Mouse (Mus musculus) T-helper 2 cell (primary cell): ENCODE data around the gene Glmn.

ENCODE experiments used
- in situ Hi-C: fragments of 300-600 bp; cut with MboI, MseI; formaldehyde crosslinking; loops from one replicate; pipeline ENCODE4 v1.15.1; 2025; ENCODE audit warnings: high pct_unique_total_duplicates

Glmn gene

DNA sequence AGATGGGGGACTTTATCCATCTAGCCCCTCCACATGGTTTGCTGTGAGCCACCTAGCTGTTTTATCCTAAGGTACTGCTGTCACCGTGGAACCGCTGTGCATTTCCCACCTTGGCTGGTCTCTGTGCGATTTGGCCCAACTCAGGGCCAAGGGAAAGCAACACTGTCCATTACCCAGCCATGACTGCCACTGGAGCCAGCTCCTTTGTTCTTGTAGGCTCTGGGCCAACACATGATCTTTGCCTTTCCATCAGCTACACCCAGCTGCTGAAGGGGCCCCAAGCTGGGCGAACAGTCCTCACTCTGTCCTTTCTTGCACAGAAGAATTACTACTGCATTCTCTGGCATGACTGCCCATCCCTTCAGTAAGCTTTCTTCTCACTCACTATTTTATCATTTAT lies 79.1 kb downstream of the Glmn start:
- in situ Hi-C loops: no loop called here

DNA sequence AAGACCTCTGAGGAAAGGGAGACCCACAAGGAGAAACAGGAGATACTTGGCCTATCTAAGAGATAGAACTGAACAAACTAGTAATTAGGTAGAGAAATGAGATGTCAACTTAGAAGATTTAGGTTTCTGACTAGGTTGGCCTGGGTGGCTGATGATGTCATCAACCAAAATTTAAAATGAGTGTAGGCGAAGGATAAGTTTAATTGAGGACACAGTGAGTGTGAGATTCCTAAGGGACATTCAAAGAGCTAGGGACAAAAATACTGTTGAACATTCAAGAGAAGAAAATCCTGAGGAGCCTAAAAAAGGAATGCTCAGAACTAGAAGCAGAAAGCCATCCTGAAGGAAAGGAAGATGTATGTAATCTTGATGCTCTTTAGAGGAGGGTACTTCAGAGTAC lies 81.6 kb downstream of the Glmn start:
- in situ Hi-C loops: no loop called here

DNA sequence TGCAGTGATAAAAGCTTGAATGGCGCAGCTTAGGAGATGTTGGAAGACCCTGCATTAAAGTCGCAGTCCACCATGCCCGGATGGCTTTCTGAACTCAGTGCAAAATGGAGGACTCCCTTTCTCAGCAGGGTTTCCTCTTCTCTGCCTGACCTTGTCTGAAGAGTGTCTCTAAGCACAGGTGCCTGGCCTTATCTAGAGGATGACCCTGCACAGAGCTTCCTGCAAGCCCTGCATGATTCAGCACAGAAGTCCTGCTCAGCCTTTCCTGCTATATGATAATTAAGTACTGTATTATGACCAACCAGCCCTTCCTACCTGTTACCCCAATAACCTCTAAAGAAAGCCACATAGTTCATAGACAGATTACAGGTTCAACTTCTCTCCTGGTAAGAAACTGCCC lies 82.2 kb downstream of the Glmn start:
- in situ Hi-C loops: no loop called here

DNA sequence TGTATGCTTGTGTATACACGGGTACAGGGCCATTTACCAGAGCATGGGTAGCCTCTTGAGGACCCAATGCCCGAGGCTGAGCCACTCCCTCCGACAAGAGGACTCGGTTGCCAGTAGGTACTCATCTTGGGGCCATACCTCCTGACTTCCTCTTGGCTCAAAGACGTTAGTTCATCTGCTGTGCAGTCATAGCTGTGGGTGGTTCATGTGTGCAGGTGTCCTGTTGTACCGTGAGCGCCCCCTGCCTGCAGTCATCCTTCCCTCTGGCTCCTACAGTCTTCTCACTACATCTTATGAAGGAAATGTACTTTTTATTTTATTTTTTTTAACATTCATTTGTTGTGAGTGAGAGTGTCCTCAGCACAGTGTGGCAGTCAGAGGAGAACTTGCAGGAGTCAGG lies 84.1 kb downstream of the Glmn start:
- in situ Hi-C loops: no loop called here

DNA sequence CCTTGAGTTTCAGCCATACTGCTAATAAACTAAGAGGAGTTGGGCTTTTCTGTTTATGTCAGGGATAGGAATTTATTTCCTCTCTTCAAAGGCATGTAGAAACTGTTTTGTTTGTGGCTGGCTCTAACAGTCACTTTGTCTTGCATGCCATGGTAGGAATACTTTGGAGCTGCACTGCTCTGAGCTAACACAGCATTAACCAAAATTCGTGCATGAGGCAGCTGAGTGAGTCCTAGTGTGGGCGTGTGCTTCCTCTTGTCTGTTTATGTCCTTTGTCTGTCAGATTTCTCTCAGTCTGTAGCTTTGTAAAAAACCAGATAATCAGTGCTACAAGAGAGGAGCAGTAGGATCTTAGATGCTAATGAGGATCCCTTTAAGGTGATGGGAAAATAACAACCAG lies 86.4 kb downstream of the Glmn start:
- in situ Hi-C loops: no loop called here

DNA sequence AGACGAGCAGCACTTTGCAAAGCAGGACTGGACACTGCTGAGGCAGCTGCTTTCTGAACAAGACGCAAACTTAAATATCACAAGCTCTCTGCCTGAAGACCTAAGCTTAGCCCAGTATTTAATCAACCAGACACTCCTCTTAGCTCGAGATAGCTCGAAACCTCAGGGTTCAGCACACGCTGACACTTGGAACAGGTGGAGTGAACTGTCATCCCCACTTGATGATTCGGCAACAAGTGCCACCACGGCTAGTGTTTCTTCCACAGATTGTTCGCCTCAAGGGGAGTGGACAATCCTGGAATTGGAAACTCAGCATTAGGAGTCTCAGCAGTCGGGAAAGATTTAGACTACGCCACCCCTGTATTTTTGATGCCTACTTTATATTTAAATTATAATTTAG lies 87.2 kb downstream of the Glmn start:
- in situ Hi-C loops: no loop called here

DNA sequence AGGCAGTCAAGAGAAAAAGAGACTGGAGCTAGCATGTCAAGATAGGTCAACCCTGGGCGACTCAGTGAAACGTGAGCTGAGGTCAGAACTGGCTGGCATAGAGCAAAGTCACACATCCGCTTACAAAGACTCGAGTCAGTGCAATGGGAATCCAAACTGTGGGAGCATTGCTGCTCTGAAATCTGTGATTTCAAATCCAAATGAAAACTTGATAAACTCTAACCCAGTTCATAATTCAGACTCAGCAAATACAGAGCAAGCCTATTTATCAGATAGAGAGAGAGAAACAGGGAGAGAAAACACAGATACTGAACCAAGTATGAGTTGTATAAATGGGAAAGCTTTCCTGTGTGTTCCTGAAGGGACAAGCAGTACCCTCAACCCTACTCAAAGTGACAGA lies 90.4 kb downstream of the Glmn start, which contains the start of gene Gm42669:
Gene Gm42669, plus strand, starts transcription at position 301 of the 400 bp plus-strand sequence.
- in situ Hi-C loops: loop anchor here (10.0 kb wide), 1 partner anchor 153 kb away; no protein-coding TSS in a partner anchor

DNA sequence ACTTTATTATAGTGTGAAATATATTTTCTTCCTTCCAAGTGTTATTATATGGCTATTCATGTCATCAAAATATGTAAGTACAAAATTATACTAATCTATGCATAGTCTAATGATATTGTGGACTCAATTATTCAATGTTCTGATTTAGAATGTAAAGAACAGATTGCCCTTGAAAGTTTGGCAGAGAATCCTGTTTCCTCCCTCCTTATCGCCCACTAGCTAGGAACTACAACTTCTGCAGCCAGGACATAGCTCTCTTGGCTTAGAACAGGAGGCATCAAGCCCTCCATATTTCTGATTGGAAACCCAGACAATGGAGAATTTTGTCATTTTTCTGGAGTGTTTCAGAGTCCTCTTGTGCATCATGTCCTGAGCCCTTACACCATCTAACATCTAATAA lies 96.9 kb downstream of the Glmn start:
- in situ Hi-C loops: loop anchor here (10.0 kb wide), 1 partner anchor 146 kb away; no protein-coding TSS in a partner anchor

DNA sequence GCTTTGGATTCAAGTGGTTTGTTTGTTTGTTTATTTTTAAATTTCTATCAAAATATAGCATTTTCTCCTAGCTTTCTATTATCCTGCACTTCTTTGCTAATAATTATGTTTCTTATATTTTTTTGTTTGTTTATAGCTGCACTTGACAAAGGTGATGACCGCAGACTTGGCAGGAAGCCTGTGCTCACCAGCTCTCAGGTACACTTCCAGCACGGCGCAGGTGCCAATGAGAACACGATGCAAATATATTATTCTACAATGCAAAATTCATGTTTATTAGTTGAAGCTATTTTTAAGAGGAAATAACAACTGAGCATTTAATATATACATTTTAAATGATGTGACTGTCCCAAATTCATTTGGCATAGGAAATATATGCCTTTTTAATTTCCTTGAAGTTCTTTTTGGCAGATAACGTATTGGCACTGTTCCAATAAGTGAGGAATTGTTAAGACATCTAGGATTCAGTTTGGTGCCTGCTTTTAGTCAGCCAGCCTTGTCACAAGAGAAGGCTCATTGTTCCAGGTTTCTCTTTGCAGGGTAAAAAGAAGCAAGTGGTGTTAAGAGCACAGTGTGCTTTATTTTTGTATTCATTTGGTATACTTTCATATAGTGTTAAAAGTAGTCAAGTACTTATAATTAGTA lies 97.7 kb downstream of the Glmn start:
- in situ Hi-C loops: loop anchor here (10.0 kb wide), 1 partner anchor 145 kb away; no protein-coding TSS in a partner anchor
